Comparison of ENCODE assay signal across 12 mouse cellular contexts in the genomic region with DNA sequence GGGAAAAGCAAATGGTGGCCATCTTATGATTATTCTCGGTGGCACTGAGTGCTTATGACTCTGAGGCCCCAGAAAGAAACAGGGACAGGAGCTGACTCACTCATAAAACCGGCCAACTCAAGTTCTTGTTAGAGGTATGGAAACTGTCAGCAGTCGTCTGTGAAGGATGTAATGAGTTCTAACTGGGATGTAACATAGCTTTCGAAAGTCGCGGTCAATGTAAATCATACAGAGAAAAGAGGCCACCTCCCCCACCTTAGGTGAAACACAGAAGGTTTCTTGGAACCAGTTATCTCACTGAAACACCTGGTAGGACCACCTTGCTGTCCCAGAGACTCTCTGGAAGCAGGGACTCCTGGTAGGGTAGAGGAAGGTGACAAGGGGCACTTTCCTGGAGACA.
DNase-seq lines count a peak whose midpoint lies in the region; ATAC-seq and TF ChIP-seq lines count a peak whose summit lies in the region.
"Had no signal": no experiment of that assay in that cellular context is flagged by ENCODE, and none has a peak within 500 bp of the region (broad histone marks: within the 10 kb centered on the region; RNA-seq: fewer than 3 reads in every experiment).

No protein-coding gene starts in this region.

- H3K27me3 ChIP-seq in lung, embryonic 14.5 days (ENCODE audit: insufficient read depth, low read length) = no peaks in the 10 kb centered on the region
- H3K27me3 ChIP-seq in erythroblast, embryonic 14.5 days (ENCODE audit: control insufficient read depth) = no peaks in the 10 kb centered on the region
- no peaks in the 10 kb centered on the region for H3K27me3 ChIP-seq in hindbrain, embryonic 16.5 days (replicated peaks; ENCODE audit: control insufficient read depth, insufficient read depth, low read length)

- H3K36me3 ChIP-seq in lung, embryonic 14.5 days (ENCODE audit: insufficient read depth) = peaks cover 8% of the 10 kb centered on the region; the same call in 1 of the 2 replicates
- H3K36me3 ChIP-seq in erythroblast, embryonic 14.5 days (ENCODE audit: control insufficient read depth) = peaks cover 27% of the 10 kb centered on the region
- no peaks in the 10 kb centered on the region for H3K36me3 ChIP-seq in hindbrain, embryonic 16.5 days (ENCODE audit: control insufficient read depth, insufficient read depth, low read length)

- ATAC-seq in lung, embryonic 14.5 days (ENCODE audit: insufficient read depth) = no peak
- ATAC-seq in megakaryocyte-erythroid progenitor cell, adult 5-6 weeks (replicated peaks; ENCODE audit: low FRiP score, low TSS enrichment, poor library complexity, severe bottlenecking) = peak; percentile 15; the same call in 1 of the 2 replicates
- no peak for ATAC-seq in hindbrain, embryonic 16.5 days

- peaks cover 15% of the 10 kb centered on the region for H3K4me1 ChIP-seq in lung, embryonic 14.5 days (ENCODE audit: insufficient read depth)
- peaks cover 92% of the 10 kb centered on the region for H3K4me1 ChIP-seq in erythroblast, embryonic 14.5 days (ENCODE audit: control insufficient read depth)
- peaks cover 4% of the 10 kb centered on the region for H3K4me1 ChIP-seq in hindbrain, embryonic 16.5 days (ENCODE audit: control insufficient read depth, insufficient read depth, low read depth, low read length)

- peak; percentile 83 for DNase-seq in heart, adult 11 months
- DNase-seq in heart, postnatal 4 days = no peak
- DNase-seq in lung, embryonic 14.5 days = no peak
- DNase-seq in lung, postnatal 10 days = no peak
- DNase-seq in urinary bladder, postnatal 4 days (ENCODE audit: low spot score in 2 of 2) = no peak
- DNase-seq: adrenal gland, adult 2 months; kidney, adult 11 months had no signal

- H3K9ac ChIP-seq in lung, embryonic 14.5 days = no peak overlapping the region
- H3K9ac ChIP-seq in hindbrain, embryonic 16.5 days (ENCODE audit: low read depth, low read length) = no peak overlapping the region

- H3K4me3 ChIP-seq in lung, embryonic 14.5 days (ENCODE audit: low read depth, low read length) = no peak overlapping the region
- H3K4me3 ChIP-seq in erythroblast, embryonic 14.5 days (replicated peaks) = peak overlapping the region; percentile 53
- H3K4me3 ChIP-seq in hindbrain, embryonic 16.5 days (ENCODE audit: low read length) = no peak overlapping the region
- H3K4me3 ChIP-seq: myocyte had no signal

- 70% methylated on average over 6 of the region's 6 CpGs for WGBS in lung, embryonic 14.5 days
- 87% methylated on average over 6 of the region's 6 CpGs for WGBS in hindbrain, embryonic 16.5 days

- H3K4me2 ChIP-seq in lung, embryonic 14.5 days = no peak overlapping the region
- no peak overlapping the region for H3K4me2 ChIP-seq in hindbrain, embryonic 16.5 days (ENCODE audit: low read length)

- no peak for TF ChIP-seq CTCF in lung, embryonic 14.5 days (IDR thresholded peaks at IDR 0.05; ENCODE audit: low read depth)

- no peaks in the 10 kb centered on the region for H3K9me3 ChIP-seq in lung, embryonic 14.5 days (ENCODE audit: low read depth, low read length)
- H3K9me3 ChIP-seq in erythroblast, embryonic 14.5 days (ENCODE audit: control insufficient read depth, low read length) = no peaks in the 10 kb centered on the region
- no peaks in the 10 kb centered on the region for H3K9me3 ChIP-seq in hindbrain, embryonic 16.5 days (ENCODE audit: control insufficient read depth, low read length)

- H3K27ac ChIP-seq in lung, embryonic 14.5 days (ENCODE audit: low read depth) = peak overlapping the region; percentile 26; the same call in 1 of the 2 replicates
- H3K27ac ChIP-seq in hindbrain, embryonic 16.5 days (ENCODE audit: low read depth, low read length) = no peak overlapping the region
- H3K27ac ChIP-seq: macrophage had no signal
